Mouse (Mus musculus): ENCODE data around the gene Olfr1280. TPM values are rescaled to one million over a fixed set of nuclear protein-coding genes. Genes with fewer than 3 reads are reported as not detected.

The Olfr1280 gene
- polyA plus RNA-seq, 1 experiment from 2014 or later, result not detected

Other genes with a start within 250 kb of the Olfr1280 start
- not detected in 2 replicates for gene Gm13941, start 208.0 kb upstream of the Olfr1280 start, polyA plus RNA-seq (2015; fragmentation: Nextera tagmentation; extraction: Ambion mirVana)
- gene Gm15130, start 161.1 kb upstream of the Olfr1280 start, polyA plus RNA-seq (2015; fragmentation: Nextera tagmentation; extraction: Ambion mirVana), result not detected in 2 replicates
- gene 4930430A15Rik, start 84.4 kb upstream of the Olfr1280 start, polyA plus RNA-seq (2015; fragmentation: Nextera tagmentation; extraction: Ambion mirVana), result not detected in 2 replicates
- not detected in 2 replicates for gene Olfr1275, start 78.7 kb upstream of the Olfr1280 start, polyA plus RNA-seq (2015; fragmentation: Nextera tagmentation; extraction: Ambion mirVana)
- gene Olfr1276, start 59.5 kb upstream of the Olfr1280 start, polyA plus RNA-seq (2015; fragmentation: Nextera tagmentation; extraction: Ambion mirVana), result not detected in 2 replicates
- gene Olfr1277, start 39.9 kb upstream of the Olfr1280 start, polyA plus RNA-seq (2015; fragmentation: Nextera tagmentation; extraction: Ambion mirVana), result not detected in 2 replicates
- gene Olfr1278, start 23.9 kb upstream of the Olfr1280 start, polyA plus RNA-seq (2015; fragmentation: Nextera tagmentation; extraction: Ambion mirVana), result not detected in 2 replicates
- gene Olfr1279, start 13.4 kb upstream of the Olfr1280 start, polyA plus RNA-seq (2015; fragmentation: Nextera tagmentation; extraction: Ambion mirVana), result not detected in 2 replicates
- not detected in 2 replicates for gene Olfr1281, start 12.5 kb downstream of the Olfr1280 start, polyA plus RNA-seq (2015; fragmentation: Nextera tagmentation; extraction: Ambion mirVana)
- gene Olfr1282, start 22.1 kb downstream of the Olfr1280 start, polyA plus RNA-seq (2015; fragmentation: Nextera tagmentation; extraction: Ambion mirVana), result not detected in 2 replicates
- not detected in 2 replicates for gene Olfr1283, start 52.8 kb downstream of the Olfr1280 start, polyA plus RNA-seq (2015; fragmentation: Nextera tagmentation; extraction: Ambion mirVana)
- not detected in 2 replicates for gene Olfr1284, start 61.5 kb downstream of the Olfr1280 start, polyA plus RNA-seq (2015; fragmentation: Nextera tagmentation; extraction: Ambion mirVana)
- gene Olfr1286, start 109.1 kb downstream of the Olfr1280 start, polyA plus RNA-seq (2015; fragmentation: Nextera tagmentation; extraction: Ambion mirVana), result not detected in 2 replicates
- gene Olfr1287, start 135.1 kb downstream of the Olfr1280 start, polyA plus RNA-seq (2015; fragmentation: Nextera tagmentation; extraction: Ambion mirVana), result not detected in 2 replicates
- not detected in 2 replicates for gene Olfr1288, start 160.1 kb downstream of the Olfr1280 start, polyA plus RNA-seq (2015; fragmentation: Nextera tagmentation; extraction: Ambion mirVana)
- not detected in 2 replicates for gene Olfr1289, start 166.8 kb downstream of the Olfr1280 start, polyA plus RNA-seq (2015; fragmentation: Nextera tagmentation; extraction: Ambion mirVana)
- gene Olfr1290, start 179.8 kb downstream of the Olfr1280 start, polyA plus RNA-seq (2015; fragmentation: Nextera tagmentation; extraction: Ambion mirVana), result not detected in 2 replicates
- gene Olfr1291-ps1, start 183.2 kb downstream of the Olfr1280 start, polyA plus RNA-seq (2015; fragmentation: Nextera tagmentation; extraction: Ambion mirVana), result not detected in 2 replicates
- gene Olfr1293-ps, start 211.2 kb downstream of the Olfr1280 start, polyA plus RNA-seq (2015; fragmentation: Nextera tagmentation; extraction: Ambion mirVana), result not detected in 2 replicates
- not detected in 2 replicates for gene Olfr1294, start 226.3 kb downstream of the Olfr1280 start, polyA plus RNA-seq (2015; fragmentation: Nextera tagmentation; extraction: Ambion mirVana)

All from heart, embryonic 15.5 days (tissue).